In the genomic region with DNA sequence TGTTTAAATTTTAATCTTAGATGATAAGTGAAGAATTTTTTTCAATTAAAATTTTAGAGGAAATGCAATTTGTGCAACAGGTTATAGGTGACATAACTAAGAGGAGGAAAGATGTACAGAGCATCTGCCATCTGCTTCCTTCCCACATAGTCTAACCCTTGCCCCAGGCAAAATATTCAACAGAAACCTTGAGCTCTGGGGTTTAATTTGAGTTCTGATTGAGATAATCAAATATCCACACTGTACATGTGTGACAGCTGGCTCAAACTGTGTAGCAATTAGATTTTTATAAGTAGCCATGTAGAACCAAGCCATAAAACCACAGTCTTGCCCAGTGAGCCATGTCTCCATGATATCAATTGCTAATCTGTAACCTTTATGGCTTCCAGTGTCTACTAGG, we compare ENCODE assay signal across 23 mouse cellular contexts.
DNase-seq lines count a peak whose midpoint lies in the region; ATAC-seq lines count a peak whose summit lies in the region.
"Had no signal": no experiment of that assay in that cellular context is flagged by ENCODE, and none has a peak within 500 bp of the region (broad histone marks: within the 10 kb centered on the region; RNA-seq: fewer than 3 reads in every experiment).

No protein-coding gene starts in this region.

- H3K4me3 ChIP-seq in hindbrain, embryonic 14.5 days (replicated peaks; ENCODE audit: low read length): no peak overlapping the region
- no peak overlapping the region for H3K4me3 ChIP-seq in hindbrain, embryonic 13.5 days
- H3K4me3 ChIP-seq in neural tube, embryonic 11.5 days (ENCODE audit: low read depth, low read length): no peak overlapping the region
- H3K4me3 ChIP-seq: embryonic facial prominence, embryonic 13.5 days; embryonic facial prominence, embryonic 15.5 days; erythroblast, embryonic 14.5 days; forebrain, embryonic 10.5 days; forebrain, embryonic 12.5 days had no signal

- H3K36me3 ChIP-seq in hindbrain, embryonic 14.5 days (replicated peaks; ENCODE audit: control insufficient read depth, insufficient read depth): no peaks in the 10 kb centered on the region
- no peaks in the 10 kb centered on the region for H3K36me3 ChIP-seq in hindbrain, embryonic 13.5 days
- H3K36me3 ChIP-seq in neural tube, embryonic 11.5 days (ENCODE audit: control insufficient read depth, insufficient read depth, low read length): no peaks in the 10 kb centered on the region
- H3K36me3 ChIP-seq: embryonic facial prominence, embryonic 13.5 days; embryonic facial prominence, embryonic 15.5 days; forebrain, embryonic 10.5 days; forebrain, embryonic 12.5 days had no signal

- no peaks in the 10 kb centered on the region for H3K9me3 ChIP-seq in hindbrain, embryonic 14.5 days (ENCODE audit: control insufficient read depth, low read length)
- no peaks in the 10 kb centered on the region for H3K9me3 ChIP-seq in hindbrain, embryonic 13.5 days
- H3K9me3 ChIP-seq in neural tube, embryonic 11.5 days (ENCODE audit: control insufficient read depth, low read length): no peaks in the 10 kb centered on the region
- H3K9me3 ChIP-seq: embryonic facial prominence, embryonic 13.5 days; embryonic facial prominence, embryonic 15.5 days; forebrain, embryonic 10.5 days; forebrain, embryonic 12.5 days had no signal

- H3K4me2 ChIP-seq in hindbrain, embryonic 14.5 days (replicated peaks): no peak overlapping the region
- H3K4me2 ChIP-seq in hindbrain, embryonic 13.5 days: no peak overlapping the region
- H3K4me2 ChIP-seq in neural tube, embryonic 11.5 days (ENCODE audit: low read depth): no peak overlapping the region
- H3K4me2 ChIP-seq: embryonic facial prominence, embryonic 13.5 days; embryonic facial prominence, embryonic 15.5 days; forebrain, embryonic 12.5 days had no signal

- peak; percentile 24; the same call in 1 of the 2 replicates for ATAC-seq in hindbrain, embryonic 14.5 days (ENCODE audit: low FRiP score)
- ATAC-seq in hindbrain, embryonic 13.5 days (ENCODE audit: low FRiP score): no peak
- 0 out of 2 replicates have a peak, but pooled peaks have one; percentile 21 for ATAC-seq in neural tube, embryonic 11.5 days (ENCODE audit: insufficient read depth, low FRiP score, low TSS enrichment)
- ATAC-seq: forebrain, embryonic 14.5 days had no signal

- no peaks in the 10 kb centered on the region for H3K27me3 ChIP-seq in hindbrain, embryonic 14.5 days (ENCODE audit: control insufficient read depth, insufficient read depth, low read length)
- H3K27me3 ChIP-seq in hindbrain, embryonic 13.5 days: no peaks in the 10 kb centered on the region
- H3K27me3 ChIP-seq in neural tube, embryonic 11.5 days (ENCODE audit: control insufficient read depth, insufficient read depth, low read length): no peaks in the 10 kb centered on the region
- H3K27me3 ChIP-seq: embryonic facial prominence, embryonic 13.5 days; embryonic facial prominence, embryonic 15.5 days; forebrain, embryonic 12.5 days had no signal

- no peak for DNase-seq in hindbrain, embryonic 14.5 days (ENCODE audit: low spot score)
- DNase-seq in neural tube, embryonic 11.5 days (ENCODE audit: low spot score): no peak
- DNase-seq in neural tube, embryonic 10.5 days (ENCODE audit: extremely low spot score, low spot score): no peak
- peak; percentile 12 for DNase-seq in retina, postnatal 1 day
- DNase-seq in retina, embryonic 14.5 days (ENCODE audit: low spot score): no peak
- no peak for DNase-seq in thymus, postnatal 10 days (ENCODE audit: low spot score in 2 of 2)
- DNase-seq: adrenal gland, adult 2 months; adrenal gland, postnatal 10 days; adrenal gland, postnatal 25 days; cerebellum, adult 11 months; cerebellum, adult 18-20 months; cerebellum, adult 8-10 months; cerebellum, adult 9-11 months; cerebellum, postnatal 14 days; cerebellum, postnatal 36 days; embryo, embryonic 11 days had no signal

- H3K27ac ChIP-seq in hindbrain, embryonic 14.5 days: no peak overlapping the region
- H3K27ac ChIP-seq in hindbrain, embryonic 13.5 days: no peak overlapping the region
- no peak overlapping the region for H3K27ac ChIP-seq in neural tube, embryonic 11.5 days (ENCODE audit: low read depth, low read length)
- H3K27ac ChIP-seq: embryonic facial prominence, embryonic 13.5 days; embryonic facial prominence, embryonic 15.5 days; forebrain, embryonic 10.5 days; forebrain, embryonic 12.5 days had no signal

- H3K4me1 ChIP-seq in hindbrain, embryonic 14.5 days (replicated peaks; ENCODE audit: control insufficient read depth, insufficient read depth, low read length): 0 out of 2 replicates have a peak, but pooled peaks cover 7% of the 10 kb centered on the region
- H3K4me1 ChIP-seq in hindbrain, embryonic 13.5 days (replicated peaks): peaks cover 5% of the 10 kb centered on the region; the same call in 1 of the 2 replicates
- no peaks in the 10 kb centered on the region for H3K4me1 ChIP-seq in neural tube, embryonic 11.5 days (ENCODE audit: control insufficient read depth, insufficient read depth, low read length)
- H3K4me1 ChIP-seq: embryonic facial prominence, embryonic 15.5 days had no signal

- H3K9ac ChIP-seq in hindbrain, embryonic 14.5 days: no peak overlapping the region
- H3K9ac ChIP-seq in hindbrain, embryonic 13.5 days: no peak overlapping the region
- no peak overlapping the region for H3K9ac ChIP-seq in neural tube, embryonic 11.5 days (ENCODE audit: low read length)
- H3K9ac ChIP-seq: embryonic facial prominence, embryonic 13.5 days; embryonic facial prominence, embryonic 15.5 days; forebrain, embryonic 12.5 days had no signal
